ENCODE assay signal across 8 mouse cellular contexts in genomic region chr3:51749421-51749811, GRCm38 (mm10).
A peak's percentile ranks its signal among the peaks of the same experiment; 100 is the strongest.
DNase-seq lines count a peak whose midpoint lies in the region; ATAC-seq and TF ChIP-seq lines count a peak whose summit lies in the region.

No protein-coding gene starts in this region.

- DNase-seq in heart, adult 9 months (ENCODE audit: low spot score in 2 of 2) = no peak
- no peak for DNase-seq in spleen, adult 2 months (ENCODE audit: low read depth in 1 of 2, low spot score in 2 of 2)
- DNase-seq in spleen, postnatal 36 days (ENCODE audit: low spot score in 2 of 2) = no peak
- no peak for DNase-seq in urinary bladder, postnatal 36 days (ENCODE audit: low spot score in 2 of 2)
- no peak for DNase-seq in urinary bladder, postnatal 10 days (ENCODE audit: low spot score)
- DNase-seq in cerebellum, adult 11-12 months = no peak

- H3K36me3 ChIP-seq in heart, embryonic 11.5 days (ENCODE audit: control insufficient read depth, insufficient read depth, low read length) = no peaks in the 10 kb centered on the region
- no peaks in the 10 kb centered on the region for H3K36me3 ChIP-seq in spleen, adult 2 months (ENCODE audit: control insufficient read depth, insufficient read depth, low read length)
- H3K36me3 ChIP-seq in liver, embryonic 12.5 days = no peaks in the 10 kb centered on the region

- H3K9ac ChIP-seq in heart, embryonic 11.5 days (ENCODE audit: low read depth, low read length) = peak overlapping the region; percentile 58
- H3K9ac ChIP-seq in liver, embryonic 12.5 days = no peak overlapping the region

- peak overlapping the region; percentile 44 for H3K4me2 ChIP-seq in heart, embryonic 11.5 days
- no peak overlapping the region for H3K4me2 ChIP-seq in liver, embryonic 12.5 days

- peaks cover 37% of the 10 kb centered on the region for H3K4me1 ChIP-seq in heart, embryonic 11.5 days (ENCODE audit: control insufficient read depth, insufficient read depth, low read length)
- H3K4me1 ChIP-seq in spleen, adult 2 months (ENCODE audit: control insufficient read depth, insufficient read depth, insufficient read length) = peaks cover 9% of the 10 kb centered on the region
- H3K4me1 ChIP-seq in liver, embryonic 12.5 days = peaks cover 48% of the 10 kb centered on the region

- peak overlapping the region; percentile 92 for H3K27ac ChIP-seq in heart, embryonic 11.5 days (ENCODE audit: low read depth, low read length)
- H3K27ac ChIP-seq in spleen, adult 2 months (ENCODE audit: insufficient read depth, low read length) = 0 out of 2 replicates have a peak overlapping the region, but pooled peaks have one; percentile 30
- H3K27ac ChIP-seq in liver, embryonic 12.5 days = peak overlapping the region; percentile 59

- 44% methylated on average over 7 of the region's 7 CpGs for WGBS in heart, embryonic 11.5 days (ENCODE audit: insufficient replicate concordance)
- WGBS in spleen, adult 2 months = 89% methylated on average over 7 of the region's 7 CpGs
- 71% methylated on average over 7 of the region's 7 CpGs for WGBS in liver, embryonic 12.5 days (ENCODE audit: insufficient replicate concordance)

- no peak for TF ChIP-seq CTCF in spleen, adult 2 months (IDR thresholded peaks at IDR 0.05; ENCODE audit: extremely low read depth, insufficient read depth, insufficient read length, insufficient replicate concordance)

- no peak for ATAC-seq in heart, embryonic 11.5 days (replicated peaks; ENCODE audit: insufficient number of reproducible peaks, low FRiP score, low TSS enrichment)
- ATAC-seq in liver, embryonic 12.5 days = no peak

- H3K4me3 ChIP-seq in heart, embryonic 11.5 days (ENCODE audit: low read depth, low read length) = no peak overlapping the region
- H3K4me3 ChIP-seq in spleen, adult 2 months (ENCODE audit: extremely low read depth, insufficient read depth, insufficient read length) = no peak overlapping the region
- no peak overlapping the region for H3K4me3 ChIP-seq in liver, embryonic 12.5 days

- no peaks in the 10 kb centered on the region for H3K27me3 ChIP-seq in heart, embryonic 11.5 days (ENCODE audit: control insufficient read depth, insufficient read depth, low read length)
- no peaks in the 10 kb centered on the region for H3K27me3 ChIP-seq in spleen, adult 2 months (ENCODE audit: control insufficient read depth, insufficient read depth, low read length)
- H3K27me3 ChIP-seq in liver, embryonic 12.5 days (replicated peaks) = no peaks in the 10 kb centered on the region

- TF ChIP-seq POLR2A in spleen, adult 2 months (IDR thresholded peaks at IDR 0.05; ENCODE audit: low read depth, low read length) = no peak

- H3K9me3 ChIP-seq in heart, embryonic 11.5 days (replicated peaks; ENCODE audit: control insufficient read depth, low read length) = no peaks in the 10 kb centered on the region
- H3K9me3 ChIP-seq in liver, embryonic 12.5 days (replicated peaks) = no peaks in the 10 kb centered on the region

Comparison
In these comparisons a context has a peak if more than half of its experiments do, and no peak if none do; other contexts are left out.
1. H3K27ac ChIP-seq: peak in every context shown above with its lines; median percentile 92 in heart, embryonic 11.5 days; 59 in liver, embryonic 12.5 days; 30 in spleen, adult 2 months.